Mouse (Mus musculus): Measurements from ENCODE around the gene Bhlhe41. TPM values are rescaled to one million over a fixed set of nuclear protein-coding genes. Genes with fewer than 3 reads are reported as not detected.

The Bhlhe41 gene
- polyA plus RNA-seq, 1 experiment from 2014 or later = 1.7 TPM

DNA sequence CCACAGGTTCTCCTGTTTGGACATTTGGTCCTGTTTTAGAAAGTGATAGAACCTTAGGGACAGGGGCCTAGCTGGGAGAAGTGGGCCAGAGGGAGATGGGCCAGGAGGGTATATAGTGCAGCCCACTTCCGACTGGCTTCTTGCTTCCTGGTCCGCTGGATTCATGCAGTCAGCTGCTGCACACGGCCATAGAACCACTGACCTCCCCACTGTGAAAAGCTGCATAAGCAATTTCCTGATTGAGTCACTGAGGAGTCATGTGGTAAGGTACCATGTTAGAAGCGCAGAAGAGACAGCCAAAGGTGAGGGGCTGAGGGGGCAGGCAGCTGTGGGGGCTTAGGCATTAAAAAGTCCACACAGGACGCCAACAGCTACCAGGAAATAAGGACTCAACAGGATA is 43.1 kb downstream of the Bhlhe41 start:
- peak overlapping the region; percentile 28; the same call in 1 of the 2 replicates for H3K27ac ChIP-seq (replicated peaks)
- H3K4me3 ChIP-seq = no peak overlapping the region
- 81% methylated on average over 5 of the region's 5 CpGs for WGBS
- H3K27me3 ChIP-seq (ENCODE audit: low read depth, poor library complexity, severe bottlenecking) = no peaks in the 10 kb centered on the region
- DNase-seq (ENCODE audit: low spot score) = no peak
- H3K4me1 ChIP-seq = peaks cover 21% of the 10 kb centered on the region
- no peaks in the 10 kb centered on the region for H3K36me3 ChIP-seq
- H3K9me3 ChIP-seq (replicated peaks) = no peaks in the 10 kb centered on the region

DNA sequence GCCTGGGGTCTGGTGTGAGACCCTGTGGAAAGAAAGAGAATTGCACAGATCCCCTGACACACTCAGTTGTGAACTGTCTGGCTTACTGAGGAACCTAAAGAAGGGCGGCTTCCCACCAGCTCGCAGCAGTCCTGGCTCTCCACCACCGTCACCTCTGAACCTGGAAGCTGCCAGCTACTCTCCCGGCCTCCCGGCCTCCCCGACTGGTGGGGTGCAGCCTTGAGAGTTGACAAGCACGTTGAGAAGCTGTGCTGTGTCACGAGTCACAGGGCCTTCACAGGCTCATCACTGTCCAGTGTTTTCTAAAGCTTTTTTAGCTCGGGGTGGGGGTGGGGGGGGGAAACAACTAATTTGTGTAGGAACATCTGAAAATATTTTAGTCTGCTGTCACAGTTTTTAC is 46.2 kb downstream of the Bhlhe41 start:
- Histone ChIP-seq H3K27me3 (ENCODE audit: low read depth, poor library complexity, severe bottlenecking) (no peaks in the 10 kb centered on the region), H3K4me1 (peaks cover 28% of the 10 kb centered on the region), H3K9me3 (replicated peaks) (no peaks in the 10 kb centered on the region), H3K36me3 (0 out of 2 replicates have a peak, but pooled peaks cover 4% of the 10 kb centered on the region), H3K27ac (replicated peaks) (no peak overlapping the region), H3K4me3 (no peak overlapping the region)
- no peak for DNase-seq (ENCODE audit: low spot score)
- 90% methylated on average over 9 of the region's 9 CpGs for WGBS

DNA sequence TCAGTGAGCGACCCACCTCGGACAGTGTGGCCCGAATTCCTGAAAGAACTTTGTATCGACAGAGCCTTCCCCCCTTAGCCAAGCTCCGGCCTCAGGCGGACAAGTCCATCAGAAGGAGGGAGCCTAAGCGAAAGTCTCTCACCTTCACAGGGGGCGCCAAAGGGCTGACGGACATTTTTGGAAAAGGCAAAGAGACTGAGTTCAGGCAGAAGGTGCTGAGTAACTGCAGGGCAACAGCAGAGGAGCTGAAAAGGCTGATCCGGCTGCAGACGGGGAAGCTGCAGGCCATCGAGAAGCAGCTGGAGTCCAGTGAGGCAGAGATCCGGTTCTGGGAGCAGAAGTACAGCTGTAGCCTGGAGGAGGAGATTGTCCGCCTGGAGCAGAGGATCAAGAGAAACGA is 50.2 kb downstream of the Bhlhe41 start:
- 28% methylated on average over 15 of the region's 15 CpGs for WGBS
- Histone ChIP-seq H3K27ac (replicated peaks) (0 out of 2 replicates have a peak overlapping the region, but pooled peaks have one; percentile 18), H3K4me3 (no peak overlapping the region), H3K27me3 (ENCODE audit: low read depth, poor library complexity, severe bottlenecking) (no peaks in the 10 kb centered on the region), H3K9me3 (replicated peaks) (no peaks in the 10 kb centered on the region), H3K4me1 (peaks cover 7% of the 10 kb centered on the region), H3K36me3 (0 out of 2 replicates have a peak, but pooled peaks cover 4% of the 10 kb centered on the region)
- DNase-seq (ENCODE audit: low spot score) = peak; percentile 33

DNA sequence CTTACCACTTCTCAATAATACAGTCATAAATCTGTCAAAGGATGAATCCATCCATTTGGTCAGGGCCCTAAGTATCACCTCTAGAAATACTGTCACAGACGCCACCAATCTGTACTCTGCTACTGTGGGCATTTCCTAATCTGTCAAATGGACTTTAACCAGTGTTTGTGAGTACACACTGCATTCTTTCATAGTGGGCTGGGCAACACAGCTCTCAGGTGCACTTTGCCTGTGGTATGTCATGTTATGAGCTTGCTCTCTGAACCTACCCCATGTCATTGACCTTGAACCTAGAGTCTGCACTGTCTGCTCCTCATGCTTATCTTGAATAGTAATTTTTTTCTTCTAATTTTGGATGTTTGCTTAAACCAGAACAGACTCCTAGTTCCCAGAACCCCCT is 54.2 kb downstream of the Bhlhe41 start:
- no peak overlapping the region for H3K4me3 ChIP-seq
- WGBS = 81% methylated on average over 1 of the region's 1 CpGs
- peaks cover 4% of the 10 kb centered on the region; the same call in 1 of the 2 replicates for H3K36me3 ChIP-seq
- no peak overlapping the region for H3K27ac ChIP-seq (replicated peaks)
- H3K9me3 ChIP-seq (replicated peaks) = no peaks in the 10 kb centered on the region
- no peak for DNase-seq (ENCODE audit: low spot score)
- H3K4me1 ChIP-seq = peaks cover 7% of the 10 kb centered on the region
- no peaks in the 10 kb centered on the region for H3K27me3 ChIP-seq (ENCODE audit: low read depth, poor library complexity, severe bottlenecking)

DNA sequence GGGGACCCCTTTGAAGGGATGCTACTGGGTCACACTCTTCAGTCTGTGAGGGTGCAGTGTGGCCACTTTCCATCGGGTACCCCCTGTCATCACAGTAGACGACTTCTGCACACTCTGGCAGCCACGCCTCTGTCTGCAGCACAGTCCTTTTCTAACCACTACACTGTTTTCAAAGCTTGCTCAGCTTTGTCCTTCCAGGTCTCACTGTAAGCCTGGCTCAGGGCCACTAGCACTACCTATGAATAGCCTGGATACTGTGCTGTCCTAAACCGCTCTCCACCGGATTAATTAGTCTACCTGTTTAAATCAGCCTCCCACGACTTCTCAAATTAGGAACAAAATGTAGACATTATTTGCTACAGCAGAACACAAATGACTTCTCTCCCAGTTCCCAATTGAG is 55.3 kb downstream of the Bhlhe41 start:
- no peak for DNase-seq (ENCODE audit: low spot score)
- Histone ChIP-seq H3K9me3 (replicated peaks) (no peaks in the 10 kb centered on the region), H3K27me3 (ENCODE audit: low read depth, poor library complexity, severe bottlenecking) (no peaks in the 10 kb centered on the region), H3K4me3 (no peak overlapping the region), H3K27ac (replicated peaks) (no peak overlapping the region), H3K4me1 (no peaks in the 10 kb centered on the region; the same call in 1 of the 2 replicates), H3K36me3 (no peaks in the 10 kb centered on the region; the same call in 1 of the 2 replicates)
- WGBS = 92% methylated on average over 6 of the region's 6 CpGs

DNA sequence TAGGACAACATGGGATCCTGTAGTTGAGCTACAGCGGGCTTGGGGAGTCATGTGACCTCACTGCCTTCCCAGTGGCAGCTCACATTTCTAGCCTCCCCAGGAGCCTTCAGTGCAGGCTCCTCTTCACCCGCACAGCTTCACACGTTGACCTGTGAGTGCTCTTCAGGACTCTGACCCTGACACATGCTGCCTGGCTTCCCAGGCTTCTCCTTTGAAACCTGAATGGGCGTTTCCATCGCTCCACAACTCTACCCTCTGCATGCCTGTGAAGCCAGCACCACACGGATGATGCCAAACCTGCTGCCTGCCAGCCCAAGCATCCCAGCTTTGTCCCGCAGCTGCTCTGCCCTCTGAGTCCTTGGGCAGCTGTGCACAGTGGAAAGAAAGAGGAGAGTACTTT is 55.8 kb downstream of the Bhlhe41 start:
- WGBS = 89% methylated on average over 7 of the region's 7 CpGs
- no peak for DNase-seq (ENCODE audit: low spot score)
- no peaks in the 10 kb centered on the region for H3K4me1 ChIP-seq

More for the DNA sequence above, 55.8 kb downstream of the Bhlhe41 start:
- H3K27me3 ChIP-seq (ENCODE audit: low read depth, poor library complexity, severe bottlenecking) = no peaks in the 10 kb centered on the region
- H3K9me3 ChIP-seq (replicated peaks) = no peaks in the 10 kb centered on the region
- H3K36me3 ChIP-seq = no peaks in the 10 kb centered on the region; the same call in 1 of the 2 replicates
- no peak overlapping the region for H3K27ac ChIP-seq (replicated peaks)
- H3K4me3 ChIP-seq = no peak overlapping the region

Other genes starting within 250 kb of the Bhlhe41 start
- not detected in 2 replicates for gene Tuba3b, start 249.8 kb downstream of the Bhlhe41 start, polyA plus RNA-seq (2016; fragmentation: Nextera tagmentation; extraction: Ambion mirVana)
- gene Rassf8, start 118.8 kb downstream of the Bhlhe41 start, polyA plus RNA-seq (2016; fragmentation: Nextera tagmentation; extraction: Ambion mirVana) = 3.0 and 3.6 TPM in 2 replicates
- 1.6 and 3.2 TPM in 2 replicates for gene Sspn, start 66.1 kb upstream of the Bhlhe41 start, polyA plus RNA-seq (2016; fragmentation: Nextera tagmentation; extraction: Ambion mirVana)